8 mouse cellular contexts compared by ENCODE assay signal in the genomic region with DNA sequence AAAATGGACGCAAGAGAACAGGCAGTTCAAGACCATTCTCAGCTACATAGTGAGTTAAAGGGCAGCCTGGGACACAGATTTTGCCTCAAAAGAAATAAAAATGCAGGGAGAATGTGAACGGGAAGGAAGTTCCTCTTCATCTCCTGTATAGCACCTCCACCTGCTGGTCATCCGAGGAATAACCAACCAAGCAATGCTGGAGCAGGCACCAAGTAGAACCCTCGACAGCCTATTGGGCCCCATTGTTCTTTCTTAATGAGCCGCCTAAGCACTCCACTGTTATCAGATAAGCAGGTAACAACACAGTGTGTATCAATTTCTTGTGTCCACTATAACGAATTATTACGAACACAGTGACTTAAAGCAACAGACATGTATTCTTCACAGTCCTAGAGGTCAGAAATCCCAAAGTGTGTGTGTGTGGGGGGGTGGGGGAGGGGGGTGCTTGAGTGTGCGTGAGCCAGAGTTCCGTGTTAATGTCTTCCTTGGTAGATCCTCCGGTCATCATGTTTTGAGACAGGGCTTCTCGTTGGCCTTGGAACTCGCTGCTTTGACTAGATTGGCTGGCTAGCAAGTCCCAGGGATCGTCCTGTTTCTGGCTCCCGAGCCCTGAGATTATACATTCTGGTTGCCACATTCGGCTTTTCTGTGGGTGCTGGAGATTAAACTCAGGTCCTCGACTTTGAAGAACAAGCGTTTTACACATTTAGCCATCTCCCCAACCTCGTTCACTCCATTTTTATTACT. TPM values are rescaled to one million over a fixed set of nuclear protein-coding genes. Genes with fewer than 3 reads are reported as not detected.
DNase-seq lines count a peak whose midpoint lies in the region; ATAC-seq and TF ChIP-seq lines count a peak whose summit lies in the region.

No protein-coding gene starts in this region.

- 26% methylated on average over 18 of the region's 18 CpGs for WGBS in forebrain, embryonic 12.5 days
- WGBS in heart, postnatal 0 days, result 26% methylated on average over 18 of the region's 18 CpGs
- WGBS in liver, embryonic 15.5 days (ENCODE audit: insufficient replicate concordance), result 21% methylated on average over 18 of the region's 18 CpGs
- WGBS in neural tube, embryonic 13.5 days, result 27% methylated on average over 18 of the region's 18 CpGs

- DNase-seq in CD8-positive naive resting alpha-beta T cell, adult 2 months (ENCODE audit: low read depth in 2 of 2, low spot score in 2 of 2), result peak; percentile 40 to 47
- DNase-seq in c-Kit-positive CD71-positive TER-119-negative erythroid progenitor cells, embryonic 14.5 days (ENCODE audit: low read depth), result peak; percentile 65
- peak; percentile 34 for DNase-seq in heart, postnatal 0 days (ENCODE audit: low spot score)
- peak; percentile 75 to 83 for DNase-seq in kidney, postnatal 36 days
- peak; percentile 48 for DNase-seq in telencephalon, adult 2 months (ENCODE audit: low read depth, low spot score)

- no peaks in the 10 kb centered on the region for H3K9me3 ChIP-seq in forebrain, embryonic 12.5 days
- H3K9me3 ChIP-seq in heart, postnatal 0 days (replicated peaks; ENCODE audit: control insufficient read depth, low read length), result no peaks in the 10 kb centered on the region
- H3K9me3 ChIP-seq in liver, embryonic 15.5 days (replicated peaks), result no peaks in the 10 kb centered on the region
- H3K9me3 ChIP-seq in neural tube, embryonic 13.5 days, result no peaks in the 10 kb centered on the region

- no peak for TF ChIP-seq EP300 in heart, postnatal 0 days (IDR thresholded peaks at IDR 0.05; ENCODE audit: low read depth)

- peak; percentile 90 for ATAC-seq in forebrain, embryonic 12.5 days (ENCODE audit: low FRiP score)
- peak; percentile 62 for ATAC-seq in heart, postnatal 0 days (ENCODE audit: insufficient read depth, low read depth)
- ATAC-seq in liver, embryonic 15.5 days (ENCODE audit: insufficient read depth), result peak; percentile 52; the same call in 1 of the 2 replicates
- peak; percentile 89 for ATAC-seq in neural tube, embryonic 13.5 days (ENCODE audit: low read depth)

- H3K9ac ChIP-seq in forebrain, embryonic 12.5 days, result 0 out of 2 replicates have a peak overlapping the region, but pooled peaks have one; percentile 12
- H3K9ac ChIP-seq in heart, postnatal 0 days (replicated peaks; ENCODE audit: low read depth, low read length), result no peak overlapping the region
- no peak overlapping the region for H3K9ac ChIP-seq in liver, embryonic 15.5 days
- H3K9ac ChIP-seq in neural tube, embryonic 13.5 days, result peak overlapping the region; percentile 49; the same call in 1 of the 2 replicates

- peak overlapping the region; percentile 28 for H3K4me3 ChIP-seq in forebrain, embryonic 12.5 days (replicated peaks)
- H3K4me3 ChIP-seq in heart, postnatal 0 days (ENCODE audit: low read depth, low read length), result peak overlapping the region; percentile 36
- peak overlapping the region; percentile 37 for H3K4me3 ChIP-seq in liver, embryonic 15.5 days (replicated peaks)
- H3K4me3 ChIP-seq in neural tube, embryonic 13.5 days, result peak overlapping the region; percentile 29

- H3K27ac ChIP-seq in forebrain, embryonic 12.5 days, result no peak overlapping the region
- no peak overlapping the region for H3K27ac ChIP-seq in heart, postnatal 0 days (ENCODE audit: low read depth)
- H3K27ac ChIP-seq in liver, embryonic 15.5 days (replicated peaks), result no peak overlapping the region
- H3K27ac ChIP-seq in neural tube, embryonic 13.5 days (replicated peaks), result no peak overlapping the region

- no peaks in the 10 kb centered on the region for H3K36me3 ChIP-seq in forebrain, embryonic 12.5 days (replicated peaks)
- H3K36me3 ChIP-seq in heart, postnatal 0 days (replicated peaks; ENCODE audit: control insufficient read depth, insufficient read depth, low read length), result no peaks in the 10 kb centered on the region
- no peaks in the 10 kb centered on the region for H3K36me3 ChIP-seq in liver, embryonic 15.5 days (replicated peaks)
- H3K36me3 ChIP-seq in neural tube, embryonic 13.5 days, result no peaks in the 10 kb centered on the region

- no peaks in the 10 kb centered on the region for H3K4me1 ChIP-seq in forebrain, embryonic 12.5 days
- no peaks in the 10 kb centered on the region for H3K4me1 ChIP-seq in heart, postnatal 0 days (ENCODE audit: control insufficient read depth, insufficient read depth)
- no peaks in the 10 kb centered on the region for H3K4me1 ChIP-seq in liver, embryonic 15.5 days (replicated peaks)
- no peaks in the 10 kb centered on the region for H3K4me1 ChIP-seq in neural tube, embryonic 13.5 days (replicated peaks)

- peak; percentile 71 for TF ChIP-seq CTCF in heart, postnatal 0 days (IDR thresholded peaks at IDR 0.05; ENCODE audit: low read depth)

- peak overlapping the region; percentile 47 for H3K4me2 ChIP-seq in forebrain, embryonic 12.5 days
- peak overlapping the region; percentile 56 for H3K4me2 ChIP-seq in heart, postnatal 0 days (ENCODE audit: low read depth, low read length)
- peak overlapping the region; percentile 57 for H3K4me2 ChIP-seq in liver, embryonic 15.5 days
- peak overlapping the region; percentile 49 for H3K4me2 ChIP-seq in neural tube, embryonic 13.5 days

- H3K27me3 ChIP-seq in forebrain, embryonic 12.5 days, result no peaks in the 10 kb centered on the region
- H3K27me3 ChIP-seq in heart, postnatal 0 days (ENCODE audit: control insufficient read depth, insufficient read depth, low read length), result no peaks in the 10 kb centered on the region
- no peaks in the 10 kb centered on the region for H3K27me3 ChIP-seq in liver, embryonic 15.5 days
- H3K27me3 ChIP-seq in neural tube, embryonic 13.5 days, result no peaks in the 10 kb centered on the region

RNA-seq across cellular contexts. Expression of gene Pgk1, which starts 15.6 kb away (rescaled TPM):
- polyA plus RNA-seq in forebrain, embryonic 12.5 days (2016; fragmentation: Nextera tagmentation; extraction: Ambion mirVana), result 369 and 371 TPM in 2 replicates
- total RNA-seq in heart, postnatal 0 days (2014; rRNA removed; ENCODE audit: low replicate concordance), result 801 and 911 TPM in 2 replicates
- 452 and 485 TPM in 2 replicates for polyA plus RNA-seq in heart, postnatal 0 days (2015; fragmentation: Nextera tagmentation; extraction: Ambion mirVana)
- 163 and 170 TPM in 2 replicates for polyA plus RNA-seq in liver, embryonic 15.5 days (2015; fragmentation: Nextera tagmentation; extraction: Ambion mirVana)
- 265 and 289 TPM in 2 replicates for polyA plus RNA-seq in neural tube, embryonic 13.5 days (2015; fragmentation: Nextera tagmentation; extraction: Ambion mirVana)

RNA-seq across cellular contexts. Expression of gene Tlr13, which starts 28.3 kb away (rescaled TPM):
- 0.08 and 0.17 TPM in 2 replicates for polyA plus RNA-seq in forebrain, embryonic 12.5 days (2016; fragmentation: Nextera tagmentation; extraction: Ambion mirVana)
- 1.0 and 1.1 TPM in 2 replicates for total RNA-seq in heart, postnatal 0 days (2014; rRNA removed; ENCODE audit: low replicate concordance)
- 0.40 and 0.43 TPM in 2 replicates for polyA plus RNA-seq in heart, postnatal 0 days (2015; fragmentation: Nextera tagmentation; extraction: Ambion mirVana)
- polyA plus RNA-seq in liver, embryonic 15.5 days (2015; fragmentation: Nextera tagmentation; extraction: Ambion mirVana), result 1.4 TPM in 2 replicates
- 0.21 and 0.40 TPM in 2 replicates for polyA plus RNA-seq in neural tube, embryonic 13.5 days (2015; fragmentation: Nextera tagmentation; extraction: Ambion mirVana)

RNA-seq across cellular contexts. Expression of gene Taf9b, which starts 49.7 kb away (rescaled TPM):
- 14.2 and 14.8 TPM in 2 replicates for polyA plus RNA-seq in forebrain, embryonic 12.5 days (2016; fragmentation: Nextera tagmentation; extraction: Ambion mirVana)
- 18.6 and 21.3 TPM in 2 replicates for total RNA-seq in heart, postnatal 0 days (2014; rRNA removed; ENCODE audit: low replicate concordance)
- 19.6 and 22.1 TPM in 2 replicates for polyA plus RNA-seq in heart, postnatal 0 days (2015; fragmentation: Nextera tagmentation; extraction: Ambion mirVana)
- 4.2 and 4.3 TPM in 2 replicates for polyA plus RNA-seq in liver, embryonic 15.5 days (2015; fragmentation: Nextera tagmentation; extraction: Ambion mirVana)
- polyA plus RNA-seq in neural tube, embryonic 13.5 days (2015; fragmentation: Nextera tagmentation; extraction: Ambion mirVana), result 19.8 and 20.4 TPM in 2 replicates

Comparison
In these comparisons a context has a peak if more than half of its experiments do, and no peak if none do; other contexts are left out.
1. H3K9ac ChIP-seq: peak in forebrain, embryonic 12.5 days (single experiment) and neural tube, embryonic 13.5 days (single experiment); none in heart, postnatal 0 days (single experiment) and liver, embryonic 15.5 days (single experiment).
2. Peak in every context shown above with its lines, with median percentiles within 50 percentile points of each other: DNase-seq, ATAC-seq, H3K4me2 ChIP-seq and H3K4me3 ChIP-seq.